ENCODE assay signal across 8 mouse cellular contexts in the genomic region with DNA sequence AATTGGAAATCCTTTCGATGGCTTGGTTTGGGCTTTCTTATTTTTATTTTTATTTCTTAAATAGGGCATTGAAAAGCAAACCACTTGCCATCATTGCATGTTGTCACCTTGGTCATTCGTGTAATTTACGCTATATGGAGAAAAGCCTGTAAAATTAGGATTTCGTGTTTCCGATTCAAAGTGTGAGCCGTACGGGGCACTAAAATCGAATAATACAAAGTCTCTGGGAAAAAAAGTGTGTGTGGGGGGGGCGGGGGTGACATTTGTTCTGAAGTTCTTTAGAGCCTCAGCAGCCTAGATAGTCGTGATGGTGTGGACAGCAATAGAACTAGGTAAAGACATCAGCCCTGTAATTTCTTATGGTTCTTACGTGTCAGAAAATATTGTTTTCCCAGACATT. TPM values are rescaled to one million over a fixed set of nuclear protein-coding genes. Genes with fewer than 3 reads are reported as not detected.
DNase-seq lines count a peak whose midpoint lies in the region; ATAC-seq and TF ChIP-seq lines count a peak whose summit lies in the region.

No protein-coding gene starts in this region.

- H3K4me3 ChIP-seq in embryonic facial prominence, embryonic 14.5 days (ENCODE audit: low read depth, low read length) = peak overlapping the region; percentile 85
- peak overlapping the region; percentile 66 for H3K4me3 ChIP-seq in intestine, postnatal 0 days (ENCODE audit: low read depth, low read length)
- H3K4me3 ChIP-seq in neural tube, embryonic 12.5 days = peak overlapping the region; percentile 72

- TF ChIP-seq CTCF in intestine, postnatal 0 days (IDR thresholded peaks at IDR 0.05; ENCODE audit: low read depth) = no peak

- H3K4me2 ChIP-seq in embryonic facial prominence, embryonic 14.5 days (ENCODE audit: low read depth, low read length) = peak overlapping the region; percentile 81
- peak overlapping the region; percentile 69 for H3K4me2 ChIP-seq in intestine, postnatal 0 days (replicated peaks; ENCODE audit: low read depth)
- H3K4me2 ChIP-seq in neural tube, embryonic 12.5 days (replicated peaks) = peak overlapping the region; percentile 71

- WGBS in embryonic facial prominence, embryonic 14.5 days = 41% methylated on average over 11 of the region's 11 CpGs
- WGBS in intestine, postnatal 0 days = 45% methylated on average over 11 of the region's 11 CpGs
- WGBS in neural tube, embryonic 12.5 days = 28% methylated on average over 11 of the region's 11 CpGs

- peak overlapping the region; percentile 95 for H3K27ac ChIP-seq in embryonic facial prominence, embryonic 14.5 days (replicated peaks; ENCODE audit: low read depth, low read length)
- H3K27ac ChIP-seq in intestine, postnatal 0 days (ENCODE audit: low read depth, low read length) = peak overlapping the region; percentile 85
- peak overlapping the region; percentile 82; the same call in 1 of the 2 replicates for H3K27ac ChIP-seq in neural tube, embryonic 12.5 days

- no peak for ATAC-seq in embryonic facial prominence, embryonic 14.5 days (ENCODE audit: low read depth)
- ATAC-seq in intestine, postnatal 0 days = no peak
- ATAC-seq in neural tube, embryonic 12.5 days (ENCODE audit: low FRiP score, low read depth) = no peak
- no peak for ATAC-seq in monocyte, adult 5-6 weeks (replicated peaks; ENCODE audit: insufficient number of reproducible peaks, low FRiP score, low TSS enrichment, poor library complexity, severe bottlenecking)

- DNase-seq in kidney, postnatal 10 days = peak; percentile 16
- DNase-seq in kidney, adult 8-10 months = no peak
- peak; percentile 5 for DNase-seq in embryonic facial prominence, embryonic 14.5 days (ENCODE audit: low spot score)
- no peak for DNase-seq in spleen, postnatal 4 days (ENCODE audit: low spot score in 2 of 2)
- DNase-seq in ovary, adult 18-20 months (ENCODE audit: low spot score) = no peak

- H3K27me3 ChIP-seq in embryonic facial prominence, embryonic 14.5 days (replicated peaks; ENCODE audit: control insufficient read depth, insufficient read depth, low read length) = no peaks in the 10 kb centered on the region
- no peaks in the 10 kb centered on the region for H3K27me3 ChIP-seq in intestine, postnatal 0 days (replicated peaks; ENCODE audit: control insufficient read depth, insufficient read depth, low read length)
- H3K27me3 ChIP-seq in neural tube, embryonic 12.5 days (replicated peaks) = no peaks in the 10 kb centered on the region

- H3K36me3 ChIP-seq in embryonic facial prominence, embryonic 14.5 days (ENCODE audit: control insufficient read depth, insufficient read depth, low read length) = peaks cover 6% of the 10 kb centered on the region; the same call in 1 of the 2 replicates
- H3K36me3 ChIP-seq in intestine, postnatal 0 days (ENCODE audit: control insufficient read depth, insufficient read depth) = no peaks in the 10 kb centered on the region
- H3K36me3 ChIP-seq in neural tube, embryonic 12.5 days = peaks cover 3% of the 10 kb centered on the region; the same call in 1 of the 2 replicates

- no peaks in the 10 kb centered on the region for H3K4me1 ChIP-seq in embryonic facial prominence, embryonic 14.5 days (ENCODE audit: control insufficient read depth, insufficient read depth, low read length)
- H3K4me1 ChIP-seq in intestine, postnatal 0 days (replicated peaks; ENCODE audit: control insufficient read depth, insufficient read depth, low read length) = no peaks in the 10 kb centered on the region
- H3K4me1 ChIP-seq in neural tube, embryonic 12.5 days = no peaks in the 10 kb centered on the region

- H3K9ac ChIP-seq in embryonic facial prominence, embryonic 14.5 days (ENCODE audit: low read depth, low read length) = peak overlapping the region; percentile 98
- peak overlapping the region; percentile 85 for H3K9ac ChIP-seq in intestine, postnatal 0 days (ENCODE audit: low read depth, low read length)
- H3K9ac ChIP-seq in neural tube, embryonic 12.5 days = peak overlapping the region; percentile 88

- peaks cover 6% of the 10 kb centered on the region; the same call in 1 of the 2 replicates for H3K9me3 ChIP-seq in embryonic facial prominence, embryonic 14.5 days (ENCODE audit: control insufficient read depth, low read length)
- 0 out of 2 replicates have a peak, but pooled peaks cover 3% of the 10 kb centered on the region for H3K9me3 ChIP-seq in intestine, postnatal 0 days (ENCODE audit: control insufficient read depth)
- H3K9me3 ChIP-seq in neural tube, embryonic 12.5 days = 0 out of 2 replicates have a peak, but pooled peaks cover 4% of the 10 kb centered on the region

RNA-seq across cellular contexts. Expression of gene Tmem17, which starts 1.2 kb away (rescaled TPM):
- polyA plus RNA-seq in embryonic facial prominence, embryonic 14.5 days (2014; fragmentation: Nextera tagmentation; extraction: Ambion mirVana) = 13.7 and 14.2 TPM in 2 replicates
- 6.1 and 6.5 TPM in 2 replicates for polyA plus RNA-seq in intestine, postnatal 0 days (2015; fragmentation: Nextera tagmentation; extraction: Ambion mirVana)
- 16.1 and 17.5 TPM in 2 replicates for polyA plus RNA-seq in neural tube, embryonic 12.5 days (2016; fragmentation: Nextera tagmentation; extraction: Ambion mirVana)
- total RNA-seq in monocyte, adult 5-6 weeks (2017) = 1.0 to 1.2 TPM in 2 of 3 replicates, not detected in the other

Comparison
In these comparisons a context has a peak if more than half of its experiments do, and no peak if none do; other contexts are left out.
1. DNase-seq: peak in kidney, postnatal 10 days (single experiment) and embryonic facial prominence, embryonic 14.5 days (single experiment); none in kidney, adult 8-10 months (0 of 2), spleen, postnatal 4 days (0 of 2) and ovary, adult 18-20 months (single experiment).
2. Peak in every context shown above with its lines, with median percentiles within 50 percentile points of each other: H3K27ac ChIP-seq, H3K4me2 ChIP-seq, H3K4me3 ChIP-seq and H3K9ac ChIP-seq.